Mouse (Mus musculus) v-Abl transformed pro-B cells (cell line): ENCODE results near the gene Parp3.

ENCODE experiments used
- in situ Hi-C, 2 experiments: fragments of 400-800 bp; cut with MboI; formaldehyde crosslinking; loops; one replicate each; pipeline ENCODE4 v1.15.1; 2025; ENCODE audit not compliant: unreplicated experiment in 2 of 2

Gene Parp3

GRCm38 (mm10) chr9:106461026-106461415 is 15.7 kb downstream of the Parp3 start:
- in situ Hi-C loops = loop anchor here in 1 of 2 experiments (25.0 kb wide), 1 partner anchor 624 kb away; the partner anchor contains the start of gene Col6a6

GRCm38 (mm10) chr9:106460401-106461025 is 16.2 kb downstream of the Parp3 start:
- in situ Hi-C loops = loop anchor here in 1 of 2 experiments (25.0 kb wide), 1 partner anchor 623 kb away; the partner anchor contains the start of gene Col6a6

- in situ Hi-C loops = loop anchor here in 1 of 2 experiments (25.0 kb wide), 1 partner anchor 623 kb away; the partner anchor contains the start of gene Col6a6
These were observed 16.8 kb downstream of the Parp3 start for GRCm38 (mm10) chr9:106459946-106460345.

- in situ Hi-C loops = loop anchor here in 1 of 2 experiments (25.0 kb wide), 1 partner anchor 621 kb away; the partner anchor contains the start of gene Col6a6
These were observed 18.8 kb downstream of the Parp3 start for GRCm38 (mm10) chr9:106457920-106458319.

- in situ Hi-C loops = loop anchor here in 1 of 2 experiments (25.0 kb wide), 1 partner anchor 620 kb away; the partner anchor contains the start of gene Col6a6
These were observed 19.6 kb downstream of the Parp3 start for GRCm38 (mm10) chr9:106457163-106457559.

GRCm38 (mm10) chr9:106456325-106457162 is 20.2 kb downstream of the Parp3 start:
- in situ Hi-C loops = loop anchor here in 1 of 2 experiments (25.0 kb wide), 1 partner anchor 619 kb away; the partner anchor contains the start of gene Col6a6

GRCm38 (mm10) chr9:106454888-106455681 is 21.7 kb downstream of the Parp3 start:
- in situ Hi-C loops = loop anchor here in 1 of 2 experiments (25.0 kb wide), 1 partner anchor 618 kb away; the partner anchor contains the start of gene Col6a6

GRCm38 (mm10) chr9:106454071-106454761 is 22.5 kb downstream of the Parp3 start:
- in situ Hi-C loops = loop anchor here in 1 of 2 experiments (25.0 kb wide), 1 partner anchor 617 kb away; the partner anchor contains the start of gene Col6a6

GRCm38 (mm10) chr9:106453271-106454070 is 23.3 kb downstream of the Parp3 start, which contains the start of gene Pcbp4:
Gene Pcbp4, plus strand, starts transcription at chr9:106453291.
- in situ Hi-C loops = loop anchor here in 1 of 2 experiments (25.0 kb wide), 1 partner anchor 616 kb away; the partner anchor contains the start of gene Col6a6

- in situ Hi-C loops = loop anchor here in 1 of 2 experiments (25.0 kb wide), 1 partner anchor 616 kb away; the partner anchor contains the start of gene Col6a6
These were observed 23.9 kb downstream of the Parp3 start for GRCm38 (mm10) chr9:106452821-106453220.

- in situ Hi-C loops = loop anchor here in 1 of 2 experiments (25.0 kb wide), 1 partner anchor 615 kb away; the partner anchor contains the start of gene Col6a6
These were observed 24.4 kb downstream of the Parp3 start for GRCm38 (mm10) chr9:106452351-106452750.

- in situ Hi-C loops = loop anchor here in 1 of 2 experiments (25.0 kb wide), 1 partner anchor 615 kb away; the partner anchor contains the start of gene Col6a6
These were observed 24.9 kb downstream of the Parp3 start for GRCm38 (mm10) chr9:106451899-106452298.

- in situ Hi-C loops = loop anchor here in 1 of 2 experiments (25.0 kb wide), 1 partner anchor 614 kb away; the partner anchor contains the start of gene Col6a6
These were observed 25.5 kb downstream of the Parp3 start for GRCm38 (mm10) chr9:106451298-106451697.

- in situ Hi-C loops = loop anchor here in 1 of 2 experiments (25.0 kb wide), 1 partner anchor 613 kb away; the partner anchor contains the start of gene Col6a6
These were observed 26.1 kb downstream of the Parp3 start for GRCm38 (mm10) chr9:106450661-106451060.

GRCm38 (mm10) chr9:106449947-106450346 is 26.8 kb downstream of the Parp3 start:
- in situ Hi-C loops = loop anchor here (25.0 kb wide), 3 partner anchors 288 to 638 kb away; partner anchors contain the start of genes Glyctk (in 2 of the 2), Wdr82 (in 2 of the 2) and Col6a6 (in 1 of the 2)

- in situ Hi-C loops = loop anchor here (25.0 kb wide), 2 partner anchors 286 to 636 kb away; partner anchors contain the start of genes Glyctk (in 2 of the 2) and Wdr82 (in 2 of the 2)
These were observed 28.2 kb downstream of the Parp3 start for GRCm38 (mm10) chr9:106448498-106449031.

- in situ Hi-C loops = loop anchor here (25.0 kb wide), 2 partner anchors 286 to 636 kb away; partner anchors contain the start of genes Glyctk (in 2 of the 2) and Wdr82 (in 2 of the 2)
These were observed 28.8 kb downstream of the Parp3 start for GRCm38 (mm10) chr9:106447951-106448350.
